Mouse (Mus musculus): Measurements from ENCODE around the gene Mgat3.

The Mgat3 gene

GRCm38 (mm10) chr15:80149517-80149916 is 24.0 kb upstream of the Mgat3 start:
- 89% methylated on average over 7 of the region's 7 CpGs for WGBS

GRCm38 (mm10) chr15:80152663-80153062 is 20.9 kb upstream of the Mgat3 start:
- WGBS = 90% methylated on average over 10 of the region's 10 CpGs

GRCm38 (mm10) chr15:80153757-80154156 is 19.8 kb upstream of the Mgat3 start:
- 85% methylated on average over 11 of the region's 11 CpGs for WGBS

- WGBS = 94% methylated on average over 8 of the region's 8 CpGs
Observed at GRCm38 (mm10) chr15:80155707-80156106, 17.8 kb upstream of the Mgat3 start.

- 87% methylated on average over 22 of the region's 22 CpGs for WGBS
Observed at GRCm38 (mm10) chr15:80157197-80157943, 16.2 kb upstream of the Mgat3 start.

- 74% methylated on average over 5 of the region's 5 CpGs for WGBS
Observed at GRCm38 (mm10) chr15:80158001-80158706, 15.4 kb upstream of the Mgat3 start.

GRCm38 (mm10) chr15:80158707-80159090 is 14.8 kb upstream of the Mgat3 start:
- WGBS = 59% methylated on average over 4 of the region's 4 CpGs

- 43% methylated on average over 8 of the region's 8 CpGs for WGBS
Observed at GRCm38 (mm10) chr15:80159286-80159901, 14.1 kb upstream of the Mgat3 start.

- WGBS = 90% methylated on average over 13 of the region's 13 CpGs
Observed at GRCm38 (mm10) chr15:80160223-80160622, 13.3 kb upstream of the Mgat3 start.

GRCm38 (mm10) chr15:80160726-80161125 is 12.8 kb upstream of the Mgat3 start:
- WGBS = 84% methylated on average over 4 of the region's 4 CpGs

GRCm38 (mm10) chr15:80161199-80161598 is 12.3 kb upstream of the Mgat3 start:
- 84% methylated on average over 3 of the region's 3 CpGs for WGBS

- WGBS = 91% methylated on average over 4 of the region's 4 CpGs
Observed at GRCm38 (mm10) chr15:80162401-80162964, 11.0 kb upstream of the Mgat3 start.

- WGBS = 41% methylated on average over 11 of the region's 11 CpGs
Observed at GRCm38 (mm10) chr15:80163274-80163673, 10.2 kb upstream of the Mgat3 start.

GRCm38 (mm10) chr15:80163716-80164115 is 9.8 kb upstream of the Mgat3 start:
- WGBS = 84% methylated on average over 4 of the region's 4 CpGs

- 45% methylated on average over 5 of the region's 5 CpGs for WGBS
Observed at GRCm38 (mm10) chr15:80165396-80165795, 8.1 kb upstream of the Mgat3 start.

- 97% methylated on average over 1 of the region's 1 CpGs for WGBS
Observed at GRCm38 (mm10) chr15:80169484-80169883, 4.0 kb upstream of the Mgat3 start.

GRCm38 (mm10) chr15:80170357-80170756 is 3.2 kb upstream of the Mgat3 start:
- 50% methylated on average over 4 of the region's 4 CpGs for WGBS

- 31% methylated on average over 8 of the region's 8 CpGs for WGBS
Observed at GRCm38 (mm10) chr15:80171286-80171685, 2.2 kb upstream of the Mgat3 start.

- 50% methylated on average over 6 of the region's 6 CpGs for WGBS
Observed at GRCm38 (mm10) chr15:80171791-80172190, 1.7 kb upstream of the Mgat3 start.

- WGBS = under 1% methylated on average over 59 of the region's 60 CpGs
Observed at GRCm38 (mm10) chr15:80173781-80174597, 468 bp downstream of the Mgat3 start.

- 2% methylated on average over 5 of the region's 5 CpGs for WGBS
Observed at GRCm38 (mm10) chr15:80174598-80174875, 1.0 kb downstream of the Mgat3 start.

GRCm38 (mm10) chr15:80175316-80175715 is 1.8 kb downstream of the Mgat3 start:
- WGBS = 66% methylated on average over 9 of the region's 9 CpGs

Measured in cerebral cortex, adult 2 months (tissue).